In genomic region chr3:50569565-50569964, GRCm38 (mm10) we compare ENCODE assay signal across 10 mouse cellular contexts.
A peak's percentile ranks its signal among the peaks of the same experiment; 100 is the strongest.
DNase-seq lines count a peak whose midpoint lies in the region; ATAC-seq lines count a peak whose summit lies in the region.
"Had no signal": no experiment of that assay in that cellular context is flagged by ENCODE, and none has a peak within 500 bp of the region (broad histone marks: within the 10 kb centered on the region; RNA-seq: fewer than 3 reads in every experiment).

No protein-coding gene starts in this region.

- no peak overlapping the region for H3K27ac ChIP-seq in midbrain, embryonic 14.5 days (replicated peaks; ENCODE audit: low read depth, low read length)
- H3K27ac ChIP-seq in midbrain, embryonic 16.5 days (ENCODE audit: low read length) = no peak overlapping the region
- H3K27ac ChIP-seq: forebrain, embryonic 12.5 days had no signal

- 95% methylated on average over 10 of the region's 10 CpGs for WGBS in midbrain, embryonic 14.5 days
- 93% methylated on average over 10 of the region's 10 CpGs for WGBS in midbrain, embryonic 16.5 days

- no peak overlapping the region for H3K4me2 ChIP-seq in midbrain, embryonic 14.5 days (ENCODE audit: low read length)
- no peak overlapping the region for H3K4me2 ChIP-seq in midbrain, embryonic 16.5 days (ENCODE audit: low read length)
- H3K4me2 ChIP-seq: forebrain, embryonic 12.5 days had no signal

- H3K9me3 ChIP-seq in midbrain, embryonic 14.5 days (ENCODE audit: control insufficient read depth, low read length) = no peaks in the 10 kb centered on the region
- no peaks in the 10 kb centered on the region; the same call in 1 of the 2 replicates for H3K9me3 ChIP-seq in midbrain, embryonic 16.5 days (replicated peaks; ENCODE audit: control insufficient read depth, low read length, poor library complexity, severe bottlenecking)

- no peaks in the 10 kb centered on the region for H3K27me3 ChIP-seq in midbrain, embryonic 14.5 days (ENCODE audit: control insufficient read depth, insufficient read depth, low read length)
- H3K27me3 ChIP-seq in midbrain, embryonic 16.5 days (ENCODE audit: control insufficient read depth, insufficient read depth, low read depth, low read length) = no peaks in the 10 kb centered on the region
- H3K27me3 ChIP-seq: forebrain, embryonic 12.5 days had no signal

- H3K9ac ChIP-seq in midbrain, embryonic 14.5 days (replicated peaks; ENCODE audit: low read length) = no peak overlapping the region
- H3K9ac ChIP-seq in midbrain, embryonic 16.5 days (ENCODE audit: low read depth, low read length) = no peak overlapping the region
- H3K9ac ChIP-seq: forebrain, embryonic 12.5 days had no signal

- no peaks in the 10 kb centered on the region for H3K4me1 ChIP-seq in midbrain, embryonic 14.5 days (ENCODE audit: control insufficient read depth, insufficient read depth, low read length)
- no peaks in the 10 kb centered on the region for H3K4me1 ChIP-seq in midbrain, embryonic 16.5 days (ENCODE audit: control insufficient read depth, insufficient read depth, low read length)
- H3K4me1 ChIP-seq: forebrain, embryonic 12.5 days had no signal

- no peaks in the 10 kb centered on the region for H3K36me3 ChIP-seq in midbrain, embryonic 14.5 days (ENCODE audit: control insufficient read depth, insufficient read depth, low read length)
- no peaks in the 10 kb centered on the region for H3K36me3 ChIP-seq in midbrain, embryonic 16.5 days (ENCODE audit: control insufficient read depth, insufficient read depth, low read length)
- H3K36me3 ChIP-seq: forebrain, embryonic 12.5 days had no signal

- ATAC-seq in midbrain, embryonic 14.5 days (ENCODE audit: low FRiP score, low TSS enrichment) = no peak
- ATAC-seq in midbrain, embryonic 16.5 days = no peak
- ATAC-seq in activated CD4-positive, CD25-positive, alpha-beta regulatory T cell, adult 4 months = no peak
- ATAC-seq: inflammation-experienced regulatory T-cells, adult 6 months had no signal

- no peak overlapping the region for H3K4me3 ChIP-seq in midbrain, embryonic 14.5 days (replicated peaks; ENCODE audit: low read depth, low read length)
- H3K4me3 ChIP-seq in midbrain, embryonic 16.5 days (ENCODE audit: low read depth, low read length) = no peak overlapping the region
- H3K4me3 ChIP-seq: forebrain, embryonic 12.5 days had no signal

- DNase-seq in heart, postnatal 4 days = peak; percentile 42
- no peak for DNase-seq in heart, adult 18-20 months
- peak; percentile 11 for DNase-seq in midbrain, embryonic 14.5 days
- peak; percentile 8 to 16 for DNase-seq in frontal cortex, postnatal 10 days (ENCODE audit: low spot score in 2 of 2)
- peak; percentile 10 for DNase-seq in telencephalon, adult 2 months (ENCODE audit: low read depth, low spot score)
- no peak for DNase-seq in Muller cell, postnatal 12 days (ENCODE audit: inconsistent ontology term)

Comparison
In these comparisons a context has a peak if more than half of its experiments do, and no peak if none do; other contexts are left out.
1. DNase-seq: peak in heart, postnatal 4 days (single experiment), midbrain, embryonic 14.5 days (single experiment), frontal cortex, postnatal 10 days (2 of 2) and telencephalon, adult 2 months (single experiment); none in heart, adult 18-20 months (0 of 2) and Muller cell, postnatal 12 days (single experiment).